Mouse (Mus musculus): ENCODE results near the gene Scp2d1.

GRCm38 (mm10) chr2:144797515-144797914, 25.9 kb upstream of the Scp2d1 start:
- TF ChIP-seq CTCF (IDR thresholded peaks at IDR 0.05; ENCODE audit: insufficient read depth, low read depth, low read length) = no peak
- no peak for TF ChIP-seq POLR2A (IDR thresholded peaks at IDR 0.05; ENCODE audit: insufficient read depth, low read depth, low read length)

Measured in olfactory bulb, adult 2 months (tissue).